Mouse (Mus musculus) kidney, adult 2 months (tissue): Measurements from ENCODE around the gene Pard6b. TPM values are rescaled to one million over a fixed set of nuclear protein-coding genes. Genes with fewer than 3 reads are reported as not detected.
"Not testable (repeated sequence)": the region's sequence is repeated elsewhere in the genome, so short reads cannot be mapped to it uniquely, and the experiment has no call there.

Experiments
- DNase-seq: peaks from one replicate; pipeline ENCODE4 v3.0.0; 2021
- H3K27ac ChIP-seq: fragments of 200-500 bp; 2 replicates; pipeline ENCODE4 v1.5.1; 2012; ENCODE audit warnings: low read depth, low read length, control low read depth, inconsistent platforms; ENCODE audit not compliant: insufficient read depth
- H3K27me3 ChIP-seq: fragments of 200-500 bp; replicated peaks from 2 replicates; pipeline ENCODE4 v1.6.1; 2012; ENCODE audit warnings: mild to moderate bottlenecking, moderate library complexity, low read length, inconsistent platforms; ENCODE audit not compliant: control insufficient read depth, insufficient read depth
- H3K36me3 ChIP-seq: fragments of 200-500 bp; 2 replicates; pipeline ENCODE4 v1.6.1; 2012; ENCODE audit warnings: mild to moderate bottlenecking, moderate library complexity, low read length, inconsistent platforms; ENCODE audit not compliant: control insufficient read depth, insufficient read depth
- H3K4me1 ChIP-seq: fragments of 200-500 bp; 2 replicates; pipeline ENCODE4 v1.6.1; 2011; ENCODE audit warnings: low read length; ENCODE audit not compliant: control insufficient read depth, insufficient read depth
- H3K4me3 ChIP-seq: fragments of 200-500 bp; 2 replicates; pipeline ENCODE4 v1.5.1; 2011; ENCODE audit warnings: mild to moderate bottlenecking, low read depth, low read length, control low read depth; ENCODE audit not compliant: insufficient read depth
- CTCF ChIP-seq: fragments of 200-500 bp; conservative IDR thresholded peaks from 2 replicates; pipeline ENCODE4 v1.5.1; 2011; ENCODE audit warnings: low read depth, mild to moderate bottlenecking, control low read depth, low read length, moderate library complexity, mixed read lengths; ENCODE audit not compliant: insufficient read depth, insufficient read length
- POLR2A ChIP-seq: fragments of 200-500 bp; IDR thresholded peaks from one replicate; pipeline ENCODE4 v1.6.1; 2011; ENCODE audit warnings: low read depth, low read length, control low read depth
- WGBS: fragments of 180-500 bp; shearing (Covaris S2); methylation state at CpG from one replicate; pipeline ENCODE4 v1.1.7; 2018; 5-methylcytosine and 5-hydroxymethylcytosine counted together
- polyA plus RNA-seq: library from polyadenylated mRNA; depleted of rRNA; stranded (reverse); fragments of >200 nt; gene quantifications from 2 replicates; pipeline ENCODE4 v1.2.3, GENCODE M21; 2012

Gene Pard6b
- polyA plus RNA-seq, 1 experiment = 44.4 TPM

GRCm38 (mm10) chr2:168052689-168053088 is 28.1 kb upstream of the Pard6b start:
- Histone ChIP-seq H3K4me3 (no peak overlapping the region), H3K27ac (no peak overlapping the region), H3K36me3 (no peaks in the 10 kb centered on the region), H3K4me1 (no peaks in the 10 kb centered on the region), H3K27me3 (no peaks in the 10 kb centered on the region)
- peak; percentile 80 for DNase-seq
- 13% methylated on average over 2 of the region's 2 CpGs for WGBS
- peak; percentile 77 for TF ChIP-seq CTCF
- no peak for TF ChIP-seq POLR2A

GRCm38 (mm10) chr2:168054142-168054541 is 26.7 kb upstream of the Pard6b start:
- TF ChIP-seq CTCF (no peak), POLR2A (no peak)
- Histone ChIP-seq H3K36me3 (no peaks in the 10 kb centered on the region), H3K4me3 (no peak overlapping the region), H3K27ac (no peak overlapping the region), H3K4me1 (no peaks in the 10 kb centered on the region), H3K27me3 (no peaks in the 10 kb centered on the region)
- DNase-seq = no peak
- whole genome bisulfite sequencing = 94% methylated on average over 11 of the region's 11 CpGs

GRCm38 (mm10) chr2:168055910-168056665 is 24.7 kb upstream of the Pard6b start:
- H3K36me3 ChIP-seq = no peaks in the 10 kb centered on the region
- DNase-seq = no peak
- H3K4me1 ChIP-seq = no peaks in the 10 kb centered on the region
- WGBS = 72% methylated on average over 14 of the region's 14 CpGs
- H3K27me3 ChIP-seq = no peaks in the 10 kb centered on the region
- H3K27ac ChIP-seq = no peak overlapping the region
- no peak overlapping the region for H3K4me3 ChIP-seq
- no peak for TF ChIP-seq POLR2A
- TF ChIP-seq CTCF = no peak

- no peak overlapping the region for H3K4me3 ChIP-seq
- no peak overlapping the region for H3K27ac ChIP-seq
- DNase-seq = no peak
- TF ChIP-seq POLR2A (no peak), CTCF (no peak)
- H3K36me3 ChIP-seq = no peaks in the 10 kb centered on the region
- WGBS = 71% methylated on average over 8 of the region's 8 CpGs
- H3K4me1 ChIP-seq = no peaks in the 10 kb centered on the region
- H3K27me3 ChIP-seq = no peaks in the 10 kb centered on the region
Observed at GRCm38 (mm10) chr2:168056666-168056933, 24.2 kb upstream of the Pard6b start.

- not testable (repeated sequence) for H3K4me3 ChIP-seq, H3K4me1 ChIP-seq
- WGBS = 69% methylated on average over 2 of the region's 2 CpGs
Observed at GRCm38 (mm10) chr2:168057876-168058275, 22.9 kb upstream of the Pard6b start.

GRCm38 (mm10) chr2:168058488-168059199 is 22.2 kb upstream of the Pard6b start:
- no peaks in the 10 kb centered on the region for H3K36me3 ChIP-seq
- no peak for TF ChIP-seq CTCF
- TF ChIP-seq POLR2A = no peak
- DNase-seq = peak; percentile 45
- peak overlapping the region; percentile 2; the same call in 1 of the 2 replicates for H3K27ac ChIP-seq
- no peak overlapping the region for H3K4me3 ChIP-seq
- H3K27me3 ChIP-seq = no peaks in the 10 kb centered on the region
- 24% methylated on average over 13 of the region's 13 CpGs for WGBS
- H3K4me1 ChIP-seq = no peaks in the 10 kb centered on the region

More at GRCm38 (mm10) chr2:168057876-168058275, 22.9 kb upstream of the Pard6b start:
- H3K27ac ChIP-seq, H3K36me3 ChIP-seq, H3K27me3 ChIP-seq, DNase-seq: not testable (repeated sequence)

GRCm38 (mm10) chr2:168059200-168059790 is 21.5 kb upstream of the Pard6b start:
- TF ChIP-seq POLR2A (no peak), CTCF (no peak)
- Histone ChIP-seq H3K27me3 (no peaks in the 10 kb centered on the region), H3K4me3 (no peak overlapping the region), H3K36me3 (no peaks in the 10 kb centered on the region), H3K4me1 (no peaks in the 10 kb centered on the region), H3K27ac (no peak overlapping the region)
- WGBS = 86% methylated on average over 6 of the region's 6 CpGs
- DNase-seq = no peak
